ENCODE assay signal across 9 mouse cellular contexts in genomic region chr4:151108834-151109241, GRCm38 (mm10). TPM values are rescaled to one million over a fixed set of nuclear protein-coding genes. Genes with fewer than 3 reads are reported as not detected.
A peak's percentile ranks its signal among the peaks of the same experiment; 100 is the strongest.
DNase-seq lines count a peak whose midpoint lies in the region; ATAC-seq and TF ChIP-seq lines count a peak whose summit lies in the region.
"Had no signal": no experiment of that assay in that cellular context is flagged by ENCODE, and none has a peak within 500 bp of the region (broad histone marks: within the 10 kb centered on the region; RNA-seq: fewer than 3 reads in every experiment).

No protein-coding gene starts in this region.

- no peak for TF ChIP-seq CTCF in liver, adult 2 months (IDR thresholded peaks at IDR 0.05; ENCODE audit: low read depth, low read length)

- 6% methylated on average over 19 of the region's 20 CpGs for WGBS in liver, adult 2 months
- WGBS in embryonic facial prominence, embryonic 14.5 days = 0% methylated on average over 6 of the region's 20 CpGs
- 2% methylated on average over 16 of the region's 20 CpGs for WGBS in intestine, embryonic 15.5 days
- WGBS in neural tube, embryonic 12.5 days = 6% methylated on average over 10 of the region's 20 CpGs

- no peaks in the 10 kb centered on the region for H3K9me3 ChIP-seq in embryonic facial prominence, embryonic 14.5 days (ENCODE audit: control insufficient read depth, low read length)
- no peaks in the 10 kb centered on the region for H3K9me3 ChIP-seq in intestine, embryonic 15.5 days
- no peaks in the 10 kb centered on the region for H3K9me3 ChIP-seq in neural tube, embryonic 12.5 days

- no peaks in the 10 kb centered on the region for H3K79me2 ChIP-seq in liver, adult 2 months (ENCODE audit: control insufficient read depth, insufficient read depth, low read length)

- ATAC-seq in embryonic facial prominence, embryonic 14.5 days (ENCODE audit: low read depth) = 0 out of 2 replicates have a peak, but pooled peaks have one; percentile 4
- peak; percentile 27 for ATAC-seq in intestine, embryonic 15.5 days
- ATAC-seq in neural tube, embryonic 12.5 days (ENCODE audit: low FRiP score, low read depth) = peak; percentile 55; the same call in 1 of the 2 replicates
- ATAC-seq in activated CD4-positive, CD25-positive, alpha-beta regulatory T cell, adult 4 months = no peak
- no peak for ATAC-seq in erythroid progenitor cell, adult 5-6 weeks (replicated peaks; ENCODE audit: low FRiP score, poor library complexity, severe bottlenecking)

- H3K9ac ChIP-seq in liver, adult 2 months (ENCODE audit: low read depth, low read length) = no peak overlapping the region; the same call in 1 of the 2 replicates
- peak overlapping the region; percentile 72 for H3K9ac ChIP-seq in embryonic facial prominence, embryonic 14.5 days (ENCODE audit: low read depth, low read length)
- H3K9ac ChIP-seq in intestine, embryonic 15.5 days = peak overlapping the region; percentile 54
- peak overlapping the region; percentile 96 for H3K9ac ChIP-seq in neural tube, embryonic 12.5 days

- no peak for TF ChIP-seq POLR2A in liver, adult 2 months (IDR thresholded peaks at IDR 0.05; ENCODE audit: extremely low read depth, insufficient read depth, low read length)

- H3K27me3 ChIP-seq in liver, adult 2 months (ENCODE audit: control insufficient read depth, insufficient read depth, low read length) = peaks cover 9% of the 10 kb centered on the region
- peaks cover 28% of the 10 kb centered on the region for H3K27me3 ChIP-seq in embryonic facial prominence, embryonic 14.5 days (replicated peaks; ENCODE audit: control insufficient read depth, insufficient read depth, low read length)
- H3K27me3 ChIP-seq in intestine, embryonic 15.5 days (replicated peaks) = peaks cover 26% of the 10 kb centered on the region
- H3K27me3 ChIP-seq in neural tube, embryonic 12.5 days (replicated peaks) = no peaks in the 10 kb centered on the region

- H3K27ac ChIP-seq in liver, adult 2 months (replicated peaks; ENCODE audit: insufficient read depth, low read depth, low read length) = no peak overlapping the region
- 0 out of 2 replicates have a peak overlapping the region, but pooled peaks have one; percentile 44 for H3K27ac ChIP-seq in embryonic facial prominence, embryonic 14.5 days (replicated peaks; ENCODE audit: low read depth, low read length)
- H3K27ac ChIP-seq in intestine, embryonic 15.5 days = no peak overlapping the region
- H3K27ac ChIP-seq in neural tube, embryonic 12.5 days = peak overlapping the region; percentile 90
- H3K27ac ChIP-seq: macrophage had no signal

- H3K4me2 ChIP-seq in embryonic facial prominence, embryonic 14.5 days (ENCODE audit: low read depth, low read length) = peak overlapping the region; percentile 100
- H3K4me2 ChIP-seq in intestine, embryonic 15.5 days (replicated peaks) = peak overlapping the region; percentile 99
- H3K4me2 ChIP-seq in neural tube, embryonic 12.5 days (replicated peaks) = peak overlapping the region; percentile 93

- DNase-seq in liver, adult 2 months (ENCODE audit: extremely low read depth, low read depth, low spot score) = no peak
- no peak for DNase-seq in liver
- DNase-seq in embryonic facial prominence, embryonic 14.5 days (ENCODE audit: low spot score) = no peak
- no peak for DNase-seq in spleen, postnatal 36 days (ENCODE audit: low spot score in 2 of 2)

- H3K36me3 ChIP-seq in liver, adult 2 months (ENCODE audit: control insufficient read depth, insufficient read depth, low read length) = no peaks in the 10 kb centered on the region
- no peaks in the 10 kb centered on the region for H3K36me3 ChIP-seq in embryonic facial prominence, embryonic 14.5 days (ENCODE audit: control insufficient read depth, insufficient read depth, low read length)
- H3K36me3 ChIP-seq in intestine, embryonic 15.5 days = no peaks in the 10 kb centered on the region
- H3K36me3 ChIP-seq in neural tube, embryonic 12.5 days = no peaks in the 10 kb centered on the region

- H3K4me3 ChIP-seq in liver, adult 2 months (ENCODE audit: insufficient read depth, low read depth, low read length) = 0 out of 2 replicates have a peak overlapping the region, but pooled peaks have one; percentile 20
- H3K4me3 ChIP-seq in embryonic facial prominence, embryonic 14.5 days (ENCODE audit: low read depth, low read length) = peak overlapping the region; percentile 65
- peak overlapping the region; percentile 61 for H3K4me3 ChIP-seq in intestine, embryonic 15.5 days (replicated peaks)
- H3K4me3 ChIP-seq in neural tube, embryonic 12.5 days = peak overlapping the region; percentile 86

- H3K4me1 ChIP-seq in liver, adult 2 months (ENCODE audit: control insufficient read depth, insufficient read depth, low read length) = peaks cover 2% of the 10 kb centered on the region; the same call in 1 of the 2 replicates
- 0 out of 2 replicates have a peak, but pooled peaks cover 3% of the 10 kb centered on the region for H3K4me1 ChIP-seq in embryonic facial prominence, embryonic 14.5 days (ENCODE audit: control insufficient read depth, insufficient read depth, low read length)
- peaks cover 20% of the 10 kb centered on the region for H3K4me1 ChIP-seq in intestine, embryonic 15.5 days (replicated peaks)
- H3K4me1 ChIP-seq in neural tube, embryonic 12.5 days = peaks cover 22% of the 10 kb centered on the region; the same call in 1 of the 2 replicates

RNA-seq across cellular contexts. Expression of gene Gm13090, which starts 19.5 kb away (rescaled TPM):
- not detected in 2 replicates for total RNA-seq in liver, adult 2 months (2014; rRNA removed)
- polyA plus RNA-seq in liver, adult 2 months (2012; rRNA removed) = not detected in 2 replicates
- polyA plus RNA-seq in embryonic facial prominence, embryonic 14.5 days (2014; fragmentation: Nextera tagmentation; extraction: Ambion mirVana) = not detected in 2 replicates
- polyA plus RNA-seq in intestine, embryonic 15.5 days (2015; fragmentation: Nextera tagmentation; extraction: Ambion mirVana) = not detected in 2 replicates
- polyA plus RNA-seq in neural tube, embryonic 12.5 days (2016; fragmentation: Nextera tagmentation; extraction: Ambion mirVana) = 0.38 TPM in 1 of 2 replicates, not detected in the other
- polyA plus RNA-seq in activated CD4-positive, CD25-positive, alpha-beta regulatory T cell, adult 4 months (2017; shearing (Covaris generic)) = not detected
- total RNA-seq in erythroid progenitor cell, adult 5-6 weeks (2015; ENCODE audit: low replicate concordance) = not detected in 2 replicates
- not detected in 2 replicates for total RNA-seq in erythroid progenitor cell, adult 5-6 weeks (2017; ENCODE audit: low replicate concordance)
- polyA plus RNA-seq: macrophage had no signal

RNA-seq across cellular contexts. Expression of gene Vamp3, which starts 51.1 kb away (rescaled TPM):
- total RNA-seq in liver, adult 2 months (2014; rRNA removed) = 16.4 and 18.4 TPM in 2 replicates
- 5.8 and 5.9 TPM in 2 replicates for polyA plus RNA-seq in liver, adult 2 months (2012; rRNA removed)
- polyA plus RNA-seq in embryonic facial prominence, embryonic 14.5 days (2014; fragmentation: Nextera tagmentation; extraction: Ambion mirVana) = 51.7 and 54.5 TPM in 2 replicates
- polyA plus RNA-seq in intestine, embryonic 15.5 days (2015; fragmentation: Nextera tagmentation; extraction: Ambion mirVana) = 120 and 126 TPM in 2 replicates
- 65.4 and 70.7 TPM in 2 replicates for polyA plus RNA-seq in neural tube, embryonic 12.5 days (2016; fragmentation: Nextera tagmentation; extraction: Ambion mirVana)
- polyA plus RNA-seq in activated CD4-positive, CD25-positive, alpha-beta regulatory T cell, adult 4 months (2017; shearing (Covaris generic)) = 10 to 100 TPM; 47.9 to 50.8 TPM
- total RNA-seq in erythroid progenitor cell, adult 5-6 weeks (2015; ENCODE audit: low replicate concordance) = 73.8 and 73.9 TPM in 2 replicates
- 29.7 and 52.1 TPM in 2 replicates for total RNA-seq in erythroid progenitor cell, adult 5-6 weeks (2017; ENCODE audit: low replicate concordance)

Comparison
In these comparisons a context has a peak if more than half of its experiments do, and no peak if none do; other contexts are left out.
1. H3K27ac ChIP-seq: peak in embryonic facial prominence, embryonic 14.5 days (single experiment) and neural tube, embryonic 12.5 days (single experiment); none in liver, adult 2 months (single experiment) and intestine, embryonic 15.5 days (single experiment).
2. H3K4me3 ChIP-seq: peak in every context shown above with its lines; median percentile 86 in neural tube, embryonic 12.5 days; 65 in embryonic facial prominence, embryonic 14.5 days; 61 in intestine, embryonic 15.5 days; 20 in liver, adult 2 months.
3. ATAC-seq: peak in embryonic facial prominence, embryonic 14.5 days (single experiment), intestine, embryonic 15.5 days (single experiment) and neural tube, embryonic 12.5 days (single experiment); none in activated CD4-positive, CD25-positive, alpha-beta regulatory T cell, adult 4 months (single experiment) and erythroid progenitor cell, adult 5-6 weeks (single experiment).
4. Peak in every context shown above with its lines, with median percentiles within 50 percentile points of each other: H3K4me2 ChIP-seq.